In the genomic region with DNA sequence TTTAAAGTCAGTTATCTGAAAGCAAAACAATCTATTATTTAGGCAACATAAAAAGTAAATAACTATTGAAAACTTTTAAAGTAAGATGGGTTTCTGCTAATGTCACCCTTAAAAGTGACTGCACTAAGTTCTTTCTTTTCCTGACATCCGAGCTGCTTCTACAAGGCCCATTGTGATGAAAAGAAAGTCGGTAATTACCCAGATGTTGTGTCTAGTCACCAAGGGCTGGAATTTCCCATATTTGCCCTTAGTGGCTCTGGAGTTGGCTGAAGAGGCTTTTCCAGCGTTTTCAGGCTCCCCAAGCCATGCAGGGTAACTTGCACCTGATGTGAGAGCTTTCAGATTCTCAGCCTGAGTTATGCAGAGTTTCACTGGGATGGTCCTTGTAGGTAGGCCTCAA, we compare ENCODE assay signal across 19 mouse cellular contexts. TPM values are rescaled to one million over a fixed set of nuclear protein-coding genes. Genes with fewer than 3 reads are reported as not detected.
DNase-seq lines count a peak whose midpoint lies in the region; ATAC-seq lines count a peak whose summit lies in the region.
"Had no signal": no experiment of that assay in that cellular context is flagged by ENCODE, and none has a peak within 500 bp of the region (broad histone marks: within the 10 kb centered on the region; RNA-seq: fewer than 3 reads in every experiment).

No protein-coding gene starts in this region.

- H3K4me1 ChIP-seq in lung, embryonic 15.5 days: peaks cover 45% of the 10 kb centered on the region
- H3K4me1 ChIP-seq: forebrain, embryonic 12.5 days had no signal

- no peak overlapping the region for H3K4me2 ChIP-seq in lung, embryonic 15.5 days
- H3K4me2 ChIP-seq: embryonic facial prominence, embryonic 13.5 days; forebrain, embryonic 12.5 days; hindbrain, embryonic 14.5 days had no signal

- WGBS in lung, embryonic 15.5 days: 18% methylated on average over 3 of the region's 3 CpGs

- no peak for DNase-seq in lung, postnatal 36 days
- DNase-seq in ovary, adult 18-20 months (ENCODE audit: low spot score): peak; percentile 19
- no peak for DNase-seq in ovary, postnatal 14 days (ENCODE audit: low spot score)
- peak; percentile 58 for DNase-seq in ES-CJ7 (ENCODE audit: low read depth, low spot score)
- peak; percentile 52 for DNase-seq in ZHBTc4 (ENCODE audit: low read depth, low spot score)
- DNase-seq in gastrocnemius, postnatal 25 days: no peak
- DNase-seq: adrenal gland, adult 2 months; adrenal gland, postnatal 25 days; cerebellum, adult 18-20 months; cerebellum, adult 9-11 months; cerebellum, postnatal 36 days; gastrocnemius, postnatal 14 days; heart, postnatal 10 days had no signal

- H3K4me3 ChIP-seq in lung, embryonic 15.5 days: no peak overlapping the region
- H3K4me3 ChIP-seq: embryonic facial prominence, embryonic 13.5 days; forebrain, embryonic 12.5 days; hindbrain, embryonic 10.5 days had no signal

- H3K9me3 ChIP-seq in lung, embryonic 15.5 days: no peaks in the 10 kb centered on the region
- H3K9me3 ChIP-seq: embryonic facial prominence, embryonic 13.5 days; forebrain, embryonic 12.5 days; hindbrain, embryonic 10.5 days had no signal

- H3K9ac ChIP-seq in lung, embryonic 15.5 days: no peak overlapping the region
- H3K9ac ChIP-seq: embryonic facial prominence, embryonic 13.5 days; forebrain, embryonic 12.5 days; hindbrain, embryonic 14.5 days had no signal

- H3K27me3 ChIP-seq in lung, embryonic 15.5 days: no peaks in the 10 kb centered on the region
- H3K27me3 ChIP-seq: embryonic facial prominence, embryonic 13.5 days; forebrain, embryonic 12.5 days had no signal

- H3K36me3 ChIP-seq in lung, embryonic 15.5 days: no peaks in the 10 kb centered on the region
- H3K36me3 ChIP-seq: embryonic facial prominence, embryonic 13.5 days; forebrain, embryonic 12.5 days; hindbrain, embryonic 10.5 days had no signal

- no peak for ATAC-seq in lung, embryonic 15.5 days (ENCODE audit: borderline replicate concordance, extremely low read depth, low FRiP score, low TSS enrichment)
- ATAC-seq: forebrain, embryonic 16.5 days had no signal

- peak overlapping the region; percentile 67 for H3K27ac ChIP-seq in lung, embryonic 15.5 days
- H3K27ac ChIP-seq: embryonic facial prominence, embryonic 13.5 days; forebrain, embryonic 12.5 days; hindbrain, embryonic 10.5 days; hindbrain, embryonic 14.5 days had no signal

RNA-seq across cellular contexts. Expression of gene Foxp1, which starts 18.6 kb away (rescaled TPM):
- 95.4 and 109 TPM in 2 replicates for polyA plus RNA-seq in lung, embryonic 15.5 days (2015; fragmentation: Nextera tagmentation; extraction: Ambion mirVana)
- total RNA-seq in gastrocnemius, postnatal 25 days (2021): 10 to 100 TPM; 16.9 to 17.8 TPM

Comparison
In these comparisons a context has a peak if more than half of its experiments do, and no peak if none do; other contexts are left out.
1. DNase-seq: peak in ovary, adult 18-20 months (single experiment), ES-CJ7 (single experiment) and ZHBTc4 (single experiment); none in lung, postnatal 36 days (single experiment), ovary, postnatal 14 days (single experiment) and gastrocnemius, postnatal 25 days (single experiment).